Mouse (Mus musculus): Measurements from ENCODE around the gene Foxf2.

Foxf2 gene

DNA sequence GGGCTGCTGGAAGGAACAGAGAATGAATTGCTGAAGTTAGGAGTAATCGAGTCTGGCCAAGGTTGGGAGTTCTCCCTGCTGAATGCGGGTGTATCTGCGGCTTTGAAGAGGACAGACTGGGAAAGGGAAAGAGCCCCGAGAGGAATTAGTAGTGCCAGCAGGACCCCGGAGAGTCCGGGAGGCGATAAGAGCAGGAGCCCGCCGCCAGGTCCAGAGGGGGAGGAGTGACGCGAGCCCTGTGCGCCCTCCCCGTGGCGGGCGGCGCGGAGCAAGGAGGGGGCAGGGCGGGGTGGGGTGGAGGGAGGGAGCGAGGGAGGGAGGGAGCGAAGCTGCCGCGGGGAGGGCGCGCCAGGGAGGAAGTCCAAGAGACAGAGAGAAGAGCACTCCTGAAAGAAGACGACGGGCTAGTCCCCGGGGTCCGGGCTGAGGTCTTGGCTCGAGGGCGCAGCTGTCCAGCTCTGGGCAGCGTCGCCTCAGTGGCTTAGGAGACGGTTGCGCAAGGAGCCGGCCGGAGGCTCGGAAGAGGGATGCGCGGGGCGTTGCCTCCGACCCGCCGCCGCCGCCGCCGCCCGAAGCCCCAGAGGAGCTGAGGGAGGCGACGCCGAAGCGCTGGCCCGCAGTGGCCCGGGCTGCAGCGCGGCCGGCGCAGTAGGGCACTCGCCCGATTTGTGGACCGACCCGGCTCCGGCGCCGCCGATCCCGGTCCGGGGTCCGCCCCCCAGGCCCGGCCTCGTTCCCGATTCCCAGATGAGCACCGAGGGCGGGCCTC is at the start of gene Foxf2:
Gene Foxf2, plus strand, starts transcription at position 484 of the 769 bp plus-strand sequence.
- no peak for DNase-seq (ENCODE audit: low read depth, low spot score)

GRCm38 (mm10) chr13:31576696-31577095 is 48.9 kb upstream of the Foxf2 start:
- DNase-seq (ENCODE audit: low read depth, low spot score) = no peak

- no peak for DNase-seq (ENCODE audit: low read depth, low spot score)
Observed at GRCm38 (mm10) chr13:31577576-31577975, 48.0 kb upstream of the Foxf2 start.

DNA sequence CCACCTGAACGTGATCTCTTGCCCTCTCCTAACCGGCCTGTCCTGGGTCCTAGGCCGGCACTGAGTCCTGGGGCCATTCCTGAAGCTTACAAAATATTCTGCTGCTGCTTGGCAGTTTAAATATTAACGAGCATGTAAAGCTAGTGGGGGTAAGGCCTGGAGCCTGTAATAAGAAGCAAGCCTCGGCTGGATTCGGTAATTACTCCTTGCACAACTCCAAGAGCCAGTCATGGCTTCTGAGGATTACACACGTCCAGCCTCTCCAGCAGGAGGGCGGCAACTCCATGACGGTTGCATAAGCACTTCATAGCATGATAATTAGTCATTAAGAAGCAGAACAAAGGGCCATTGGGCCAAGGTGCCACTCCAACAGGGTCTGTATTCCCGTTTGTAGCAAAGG is 47.2 kb upstream of the Foxf2 start:
- DNase-seq (ENCODE audit: low read depth, low spot score) = no peak

DNA sequence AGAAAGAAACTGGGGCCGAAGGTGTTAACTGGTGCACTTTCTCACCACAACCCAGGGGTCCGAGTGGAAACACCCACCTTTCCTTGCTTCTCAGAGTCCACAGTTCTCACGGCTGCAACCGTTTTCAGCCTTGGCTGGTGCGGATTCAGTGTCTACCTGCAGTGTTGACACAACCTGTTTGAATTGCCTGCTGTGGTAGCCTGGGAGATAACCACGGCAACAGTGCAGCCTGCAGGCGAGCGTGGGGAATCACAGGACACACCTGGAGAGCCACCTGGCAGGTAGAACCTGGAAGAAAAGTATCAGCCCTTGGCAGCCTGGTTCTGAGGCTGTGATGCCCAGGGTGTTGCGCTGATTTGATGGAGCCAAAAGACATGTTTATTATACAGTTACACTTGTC is 45.8 kb upstream of the Foxf2 start:
- no peak for DNase-seq (ENCODE audit: low read depth, low spot score)

DNA sequence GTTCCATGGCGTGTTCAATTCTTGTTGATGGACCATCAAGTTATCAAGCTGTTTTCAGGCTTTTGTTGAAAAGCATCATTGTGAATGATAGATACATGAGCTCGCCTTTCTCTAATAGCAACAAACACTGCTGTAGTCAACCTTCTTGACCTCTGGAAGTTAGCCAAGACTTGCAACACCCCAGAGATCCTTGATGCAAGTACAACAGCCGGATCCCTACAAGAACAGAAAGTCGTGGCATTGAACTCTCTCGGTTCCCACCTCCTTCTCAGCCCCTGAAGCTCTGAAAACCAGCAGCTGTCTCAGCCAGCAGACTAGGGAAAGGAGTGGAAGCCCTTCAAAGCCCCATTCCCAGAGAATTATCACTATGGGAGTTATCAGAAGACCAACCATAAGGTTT is 38.3 kb upstream of the Foxf2 start:
- no peak for DNase-seq (ENCODE audit: low read depth, low spot score)

DNA sequence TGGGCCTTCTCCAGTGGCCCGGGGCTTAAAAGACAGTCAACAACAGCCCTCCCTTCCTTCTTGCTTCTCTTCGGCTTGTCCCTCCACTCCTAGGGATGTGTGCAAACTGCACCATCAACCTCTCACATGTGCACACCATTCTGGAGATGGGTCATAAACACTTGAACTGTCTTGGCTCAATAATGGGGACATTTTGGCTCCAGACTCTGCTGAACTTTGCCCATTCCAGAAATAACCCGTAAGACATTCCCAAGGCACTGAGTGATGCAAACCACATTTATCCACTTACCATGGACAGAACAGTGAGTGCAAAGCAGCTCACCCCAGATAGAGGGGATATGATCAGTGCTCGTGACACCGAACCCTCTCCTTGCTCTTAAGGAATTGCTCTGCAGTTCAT is 26.0 kb upstream of the Foxf2 start:
- no peak for DNase-seq (ENCODE audit: low read depth, low spot score)

DNA sequence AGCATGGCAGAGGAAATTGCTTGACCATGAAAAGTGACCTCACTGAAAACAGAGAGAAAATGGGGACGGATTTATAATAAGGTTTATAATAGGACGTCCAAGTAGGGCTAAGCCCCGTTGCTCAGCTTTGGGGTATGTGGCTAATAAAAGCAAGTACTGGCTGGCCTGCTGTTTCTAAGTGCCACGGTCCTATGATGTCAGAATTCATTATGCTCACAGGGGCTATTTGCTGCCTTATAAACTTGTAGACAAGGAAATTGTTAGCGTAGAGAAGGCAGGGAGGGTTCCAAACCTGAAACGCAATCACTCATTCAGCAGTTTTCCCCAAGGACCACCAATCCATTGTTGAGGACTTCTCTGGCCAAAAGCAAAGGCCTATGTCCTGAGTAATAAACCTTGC is 21.7 kb upstream of the Foxf2 start:
- DNase-seq (ENCODE audit: low read depth, low spot score) = no peak

DNA sequence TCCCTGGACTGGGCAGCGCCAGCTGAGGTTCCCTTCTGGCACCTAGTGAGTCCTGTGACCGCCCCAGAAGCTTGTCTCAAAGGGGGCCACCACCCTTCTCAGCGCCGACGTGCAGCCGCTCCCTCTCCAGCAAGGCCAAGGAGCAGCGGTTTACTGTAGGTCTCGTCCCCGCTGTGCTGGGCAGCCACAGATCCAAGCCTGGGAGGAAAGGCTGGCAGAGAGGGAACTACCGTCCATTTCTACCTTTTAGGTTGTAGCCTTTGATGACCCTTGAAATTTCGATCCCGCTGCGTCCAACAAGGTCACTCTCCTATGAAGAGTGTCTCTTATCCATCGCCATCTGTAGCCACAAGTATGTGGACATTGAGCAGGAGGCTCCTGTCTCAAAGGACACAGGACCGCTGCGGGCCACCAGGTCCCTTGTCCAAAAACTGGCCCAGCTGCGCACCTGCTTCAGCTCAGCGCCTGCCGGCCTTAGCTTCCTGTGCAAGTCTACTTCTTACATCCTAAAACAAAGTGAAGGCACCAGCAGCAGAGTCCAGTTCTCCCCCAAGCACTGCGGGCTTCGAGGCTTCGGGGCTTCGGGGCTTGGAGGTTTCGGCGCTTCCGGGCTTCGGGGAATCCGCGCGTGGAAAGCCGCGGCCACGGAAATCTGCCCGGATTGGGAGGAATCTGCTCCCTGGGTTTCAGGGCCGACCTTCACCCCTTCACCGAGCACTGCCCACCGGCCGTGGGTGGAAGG is 10.7 kb upstream of the Foxf2 start:
- DNase-seq (ENCODE audit: low read depth, low spot score) = no peak

GRCm38 (mm10) chr13:31615561-31616165 is 10.0 kb upstream of the Foxf2 start:
- DNase-seq (ENCODE audit: low read depth, low spot score) = no peak

- no peak for DNase-seq (ENCODE audit: low read depth, low spot score)
Observed at GRCm38 (mm10) chr13:31618001-31618400, 7.6 kb upstream of the Foxf2 start.

GRCm38 (mm10) chr13:31618416-31618815 is 7.2 kb upstream of the Foxf2 start:
- no peak for DNase-seq (ENCODE audit: low read depth, low spot score)

DNA sequence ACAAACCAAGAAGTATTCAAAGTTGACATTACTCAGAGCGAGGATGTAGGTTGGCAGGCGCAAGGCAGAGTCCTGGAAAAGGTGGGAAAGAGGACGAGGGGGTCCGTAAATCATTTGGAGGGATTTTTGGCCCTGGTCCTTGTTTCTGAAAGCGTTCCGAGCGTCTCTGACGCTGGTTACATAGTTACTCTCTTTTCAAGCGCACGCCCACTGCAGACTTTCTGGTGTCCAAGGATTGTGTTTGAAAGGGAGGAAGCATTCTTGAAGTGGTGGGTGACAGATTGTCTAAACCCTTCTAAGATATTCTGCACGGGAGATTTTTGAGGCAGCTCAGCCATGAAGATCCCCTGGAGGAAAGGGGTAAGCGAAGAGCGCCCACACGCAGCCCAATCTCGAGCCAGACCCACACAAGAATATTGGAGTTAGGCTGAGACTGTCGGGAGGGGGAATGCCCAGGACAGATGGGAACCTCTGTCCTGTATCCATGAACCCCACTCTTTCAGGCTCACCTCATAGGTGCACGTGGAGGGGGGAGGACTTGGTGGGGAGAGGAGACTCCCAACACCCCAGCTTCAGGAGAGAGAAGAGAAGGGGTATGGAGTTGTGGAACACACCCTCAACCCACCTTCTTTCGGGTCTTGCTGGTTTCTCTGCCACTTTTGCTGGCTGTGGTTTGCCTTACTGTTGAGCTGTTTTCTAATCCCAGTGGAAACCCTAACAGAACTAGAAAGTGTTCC is 6.5 kb upstream of the Foxf2 start:
- no peak for DNase-seq (ENCODE audit: low read depth, low spot score)

GRCm38 (mm10) chr13:31619826-31620498 is 5.7 kb upstream of the Foxf2 start:
- DNase-seq (ENCODE audit: low read depth, low spot score) = no peak

DNA sequence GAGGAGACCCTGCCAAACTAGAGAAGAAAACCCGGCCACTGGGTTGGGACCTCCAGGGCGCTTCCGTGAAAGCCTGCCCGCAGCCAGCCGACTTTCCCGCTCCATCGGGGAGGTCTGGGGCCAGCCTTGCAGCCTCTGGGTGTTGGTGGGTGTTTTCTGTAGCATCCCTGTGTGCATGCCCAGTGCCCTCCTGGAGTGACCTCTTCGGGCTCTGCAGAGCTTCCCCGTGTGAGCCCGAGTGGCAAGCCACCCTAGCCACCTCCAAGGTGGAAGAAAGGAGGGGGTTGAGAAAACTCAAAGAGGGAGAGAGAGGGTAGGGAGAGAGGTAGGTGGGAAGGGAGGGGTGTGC is 5.1 kb upstream of the Foxf2 start:
- DNase-seq (ENCODE audit: low read depth, low spot score) = no peak

DNA sequence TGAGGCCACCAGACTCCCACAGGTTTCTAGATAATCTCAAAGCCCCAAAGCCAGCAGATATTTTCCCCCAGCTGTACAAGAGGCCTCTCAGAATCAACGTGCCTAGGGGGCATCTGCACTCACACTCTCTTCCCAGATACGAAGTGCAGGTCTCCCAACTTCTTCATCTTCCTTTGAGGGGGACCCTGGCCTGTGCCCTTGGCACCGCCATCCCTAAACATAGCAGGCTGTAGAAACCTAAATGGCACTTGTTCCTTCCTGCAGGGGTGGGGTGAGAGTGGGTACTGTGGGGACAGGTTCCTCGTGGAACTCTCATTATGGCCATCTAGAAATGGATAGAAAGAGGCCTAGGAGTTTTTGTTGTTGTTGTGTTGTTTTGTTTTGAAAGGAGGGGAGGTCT is 4.7 kb upstream of the Foxf2 start:
- no peak for DNase-seq (ENCODE audit: low read depth, low spot score)

DNA sequence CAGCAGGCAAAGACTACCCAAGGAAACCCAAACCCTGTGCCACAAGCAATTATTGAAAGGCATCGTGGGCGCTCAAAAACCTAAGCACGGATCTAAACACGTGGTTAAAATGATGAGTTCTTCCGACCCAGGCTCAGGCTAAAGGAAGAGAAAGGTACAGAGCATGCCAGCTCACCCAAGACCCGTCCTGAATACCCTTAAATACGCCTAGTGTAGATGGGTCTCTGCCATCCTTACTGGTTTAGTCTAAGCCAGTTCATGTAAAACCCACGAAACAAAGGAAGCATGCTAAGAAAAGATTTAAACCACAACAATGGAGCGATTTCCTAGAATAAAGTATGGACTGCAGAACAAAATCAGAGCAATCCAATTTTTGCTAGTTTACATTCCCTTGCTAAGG is 3.9 kb upstream of the Foxf2 start:
- DNase-seq (ENCODE audit: low read depth, low spot score) = no peak

GRCm38 (mm10) chr13:31622371-31622770 is 3.2 kb upstream of the Foxf2 start:
- DNase-seq (ENCODE audit: low read depth, low spot score) = no peak

- no peak for DNase-seq (ENCODE audit: low read depth, low spot score)
Observed at GRCm38 (mm10) chr13:31623291-31623690, 2.3 kb upstream of the Foxf2 start.

- no peak for DNase-seq (ENCODE audit: low read depth, low spot score)
Observed at GRCm38 (mm10) chr13:31623906-31624860, 1.4 kb upstream of the Foxf2 start.

GRCm38 (mm10) chr13:31624966-31625332 is 667 bp upstream of the Foxf2 start:
- DNase-seq (ENCODE audit: low read depth, low spot score) = no peak

Measured in retina, postnatal 7 days (tissue).